Mouse (Mus musculus): ENCODE data around the gene Abcb7.

DNA sequence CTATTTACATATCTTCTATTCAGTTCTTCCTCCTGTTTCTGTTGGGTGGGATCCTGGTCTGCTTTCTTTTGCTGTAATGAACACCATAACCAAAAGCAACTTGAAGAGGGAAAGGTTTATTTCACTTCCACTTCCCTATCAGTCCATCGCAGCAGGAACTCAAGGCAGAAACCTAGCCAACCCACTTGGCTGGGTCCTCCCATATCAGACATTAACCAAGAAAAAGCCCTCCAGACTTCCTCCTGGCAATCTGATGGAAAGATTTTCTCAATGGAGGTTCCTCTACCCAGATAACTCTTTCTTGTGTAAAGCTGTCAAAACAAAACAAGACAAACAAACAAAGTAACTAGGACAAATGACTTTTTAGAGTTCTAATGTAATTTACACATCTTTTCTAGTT is 151.2 kb downstream of the Abcb7 start:
- TF ChIP-seq CTCF (IDR thresholded peaks at IDR 0.05; ENCODE audit: extremely low read depth, insufficient read depth, low read length): no peak
- no peak for TF ChIP-seq POLR2A (IDR thresholded peaks at IDR 0.05; ENCODE audit: extremely low read depth, insufficient read depth, low read length)

Measured in cortical plate, adult 2 months (tissue).